Mouse (Mus musculus): ENCODE results near the gene Olfr1230. TPM values are rescaled to one million over a fixed set of nuclear protein-coding genes. Genes with fewer than 3 reads are reported as not detected.

The Olfr1230 gene
- polyA plus RNA-seq (2016; fragmentation: Nextera tagmentation; extraction: Ambion mirVana): not detected in 2 replicates

DNA sequence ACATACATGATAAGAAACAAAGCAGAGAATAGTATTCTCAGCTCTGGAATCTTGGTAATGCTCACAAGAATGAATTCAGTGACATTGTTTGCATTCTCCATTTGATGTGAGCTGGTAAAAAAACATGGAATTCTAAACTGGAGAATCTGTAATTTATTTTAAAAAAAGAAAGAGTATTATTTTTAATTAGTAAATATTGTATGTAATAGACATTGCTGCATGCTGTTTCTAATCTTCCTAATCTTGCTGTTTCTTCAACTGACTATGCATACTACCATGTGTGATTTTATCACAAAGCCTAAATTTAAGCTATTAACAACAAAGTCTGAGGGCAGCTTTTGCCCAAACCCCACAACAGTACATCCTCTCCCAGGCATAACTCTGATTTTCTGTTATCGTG, at the start of gene Olfr1230:
Olfr1230 (minus strand) TSS at position 101 of the 400 bp plus-strand sequence.
- Histone ChIP-seq H3K36me3 (no peaks in the 10 kb centered on the region), H3K9me3 (no peaks in the 10 kb centered on the region), H3K4me1 (replicated peaks) (no peaks in the 10 kb centered on the region), H3K27me3 (ENCODE audit: insufficient read depth, poor library complexity, severe bottlenecking) (no peaks in the 10 kb centered on the region), H3K4me3 (no peak within 1 kb of the TSS), H3K27ac (no peak within 1 kb of the TSS)
- 88% methylated on average over 1 of the region's 1 CpGs for WGBS
- no peak for DNase-seq (ENCODE audit: low spot score)

DNA sequence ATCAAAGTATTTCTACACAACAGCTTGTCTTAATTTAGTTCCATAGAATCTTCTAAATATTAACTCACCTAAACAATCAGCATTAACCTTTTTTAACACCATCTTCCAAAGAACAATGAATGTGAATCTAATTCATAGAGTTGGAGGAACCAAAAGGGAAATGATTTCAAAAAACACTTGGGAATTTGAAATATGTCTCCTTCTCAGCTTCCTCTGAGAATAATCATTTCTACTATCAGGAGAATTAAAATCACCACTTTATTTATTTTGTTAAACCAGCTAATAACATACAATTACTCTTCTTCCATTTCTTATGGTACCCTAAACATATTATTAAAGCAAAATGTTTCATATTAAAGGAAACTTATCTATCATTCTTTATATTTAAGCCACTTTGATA, 45.2 kb upstream of the Olfr1230 start, which contains the start of gene Olfr1233:
Olfr1233 (minus strand) TSS at position 101 of the 400 bp plus-strand sequence.
- no peaks in the 10 kb centered on the region for H3K4me1 ChIP-seq (replicated peaks)
- DNase-seq (ENCODE audit: low spot score): no peak

DNA sequence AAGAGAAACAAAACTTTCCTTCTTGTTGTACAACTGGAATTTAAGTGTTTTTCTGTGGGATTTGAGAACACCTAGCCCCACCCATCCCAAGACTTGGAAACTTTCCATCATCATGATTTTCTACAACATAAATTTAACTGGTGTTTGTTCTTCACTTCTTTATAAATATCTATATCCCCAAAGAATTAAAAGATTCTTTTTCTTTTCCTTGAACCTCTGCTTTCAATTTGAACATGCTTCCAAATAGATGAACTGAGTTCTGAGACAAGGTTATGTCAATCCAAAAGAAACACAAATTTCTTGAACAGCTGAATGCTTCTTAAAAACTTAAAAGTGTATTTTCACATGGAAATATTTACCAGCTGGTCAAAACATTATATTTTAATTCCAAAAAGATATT, 32.5 kb upstream of the Olfr1230 start, which contains the start of gene Olfr1232:
Olfr1232 (minus strand) TSS at position 101 of the 400 bp plus-strand sequence.
- Histone ChIP-seq H3K9me3 (no peaks in the 10 kb centered on the region), H3K27ac (no peak within 1 kb of the TSS), H3K36me3 (no peaks in the 10 kb centered on the region), H3K27me3 (ENCODE audit: insufficient read depth, poor library complexity, severe bottlenecking) (no peaks in the 10 kb centered on the region), H3K4me1 (replicated peaks) (no peaks in the 10 kb centered on the region), H3K4me3 (no peak within 1 kb of the TSS)
- DNase-seq (ENCODE audit: low spot score): no peak

More for the DNA sequence above, 45.2 kb upstream of the Olfr1230 start, which contains the start of gene Olfr1233:
- Histone ChIP-seq H3K27me3 (ENCODE audit: insufficient read depth, poor library complexity, severe bottlenecking) (no peaks in the 10 kb centered on the region), H3K27ac (no peak within 1 kb of the TSS), H3K9me3 (no peaks in the 10 kb centered on the region), H3K36me3 (no peaks in the 10 kb centered on the region), H3K4me3 (no peak within 1 kb of the TSS)

DNA sequence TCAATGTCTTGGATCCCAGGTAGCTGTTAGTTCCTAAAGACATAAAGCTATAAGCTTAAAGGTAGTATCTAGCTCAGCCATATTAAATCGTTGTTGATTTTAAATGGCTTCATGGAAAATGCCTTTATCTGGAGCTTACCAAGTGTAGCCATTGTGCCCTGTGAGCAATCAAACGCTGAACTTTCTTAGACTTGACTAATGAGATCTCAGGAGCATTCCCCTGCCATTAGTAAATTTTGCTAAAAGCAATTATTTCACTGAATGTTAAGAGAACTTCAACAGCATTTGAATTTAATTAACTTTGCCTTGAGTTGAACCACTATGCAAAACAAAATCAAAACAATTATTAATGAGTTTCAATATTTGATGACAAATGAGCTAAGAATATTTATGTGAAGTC, 9.9 kb upstream of the Olfr1230 start, which contains the start of gene Olfr1231:
Olfr1231 (minus strand) TSS at position 101 of the 400 bp plus-strand sequence.
- 74% methylated on average over 2 of the region's 2 CpGs for WGBS

DNA sequence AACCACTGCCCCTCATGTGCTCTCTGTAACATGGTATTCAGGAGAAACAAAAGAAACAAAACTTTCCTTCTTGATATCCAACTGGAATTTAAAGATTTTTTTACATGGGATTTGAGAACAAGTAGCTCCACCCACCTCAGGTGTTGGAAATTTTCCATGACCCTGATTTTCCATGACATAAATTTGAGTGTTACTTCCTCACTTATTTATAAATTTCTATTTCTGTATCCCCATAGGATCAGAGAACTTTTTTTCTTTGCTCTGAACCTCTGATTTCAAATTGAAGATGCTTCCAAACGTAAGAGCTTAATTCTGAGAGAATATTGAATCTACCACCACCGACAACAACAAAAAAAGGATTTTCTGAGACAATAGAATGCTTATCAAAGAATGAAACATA, 9.2 kb downstream of the Olfr1230 start, which contains the start of gene Olfr1229:
Olfr1229 (minus strand) TSS at position 101 of the 400 bp plus-strand sequence.
- WGBS: 87% methylated on average over 2 of the region's 2 CpGs

More for the DNA sequence above, 9.9 kb upstream of the Olfr1230 start, which contains the start of gene Olfr1231:
- H3K4me3 ChIP-seq: no peak within 1 kb of the TSS
- DNase-seq (ENCODE audit: low spot score): no peak
- H3K27ac ChIP-seq: no peak within 1 kb of the TSS
- no peaks in the 10 kb centered on the region for H3K27me3 ChIP-seq (ENCODE audit: insufficient read depth, poor library complexity, severe bottlenecking)
- H3K4me1 ChIP-seq (replicated peaks): no peaks in the 10 kb centered on the region
- no peaks in the 10 kb centered on the region for H3K9me3 ChIP-seq
- H3K36me3 ChIP-seq: no peaks in the 10 kb centered on the region

DNA sequence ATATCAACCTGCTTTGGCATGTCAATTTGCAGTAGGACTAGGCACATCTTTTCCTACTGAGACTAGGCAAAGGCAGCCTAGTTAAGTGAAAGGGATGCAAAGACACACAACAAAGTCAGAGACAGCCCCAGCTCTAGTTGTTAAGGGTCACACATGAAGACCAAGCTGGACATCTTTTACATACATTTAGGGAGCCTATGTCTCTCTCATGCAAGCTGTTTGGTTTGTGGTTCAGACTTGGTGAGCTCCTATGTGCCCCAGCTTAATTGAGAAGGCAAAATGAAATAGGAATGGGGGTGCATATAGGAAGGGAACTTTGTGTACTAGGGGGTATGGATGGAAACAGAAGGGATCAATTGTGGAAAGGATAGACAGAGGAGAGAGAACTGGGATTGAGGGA, 43.1 kb downstream of the Olfr1230 start, which contains the start of gene Olfr1228:
Olfr1228 (minus strand) TSS at position 101 of the 400 bp plus-strand sequence.
- H3K36me3 ChIP-seq: no peaks in the 10 kb centered on the region
- no peaks in the 10 kb centered on the region for H3K27me3 ChIP-seq (ENCODE audit: insufficient read depth, poor library complexity, severe bottlenecking)
- H3K4me3 ChIP-seq: no peak within 1 kb of the TSS
- no peaks in the 10 kb centered on the region for H3K9me3 ChIP-seq
- H3K27ac ChIP-seq: no peak within 1 kb of the TSS
- no peaks in the 10 kb centered on the region for H3K4me1 ChIP-seq (replicated peaks)
- no peak for DNase-seq (ENCODE audit: low spot score)

More for the DNA sequence above, 9.2 kb downstream of the Olfr1230 start, which contains the start of gene Olfr1229:
- Histone ChIP-seq H3K4me3 (no peak within 1 kb of the TSS), H3K9me3 (no peaks in the 10 kb centered on the region), H3K27me3 (ENCODE audit: insufficient read depth, poor library complexity, severe bottlenecking) (no peaks in the 10 kb centered on the region), H3K27ac (no peak within 1 kb of the TSS), H3K4me1 (replicated peaks) (no peaks in the 10 kb centered on the region), H3K36me3 (no peaks in the 10 kb centered on the region)
- no peak for DNase-seq (ENCODE audit: low spot score)

Other genes with a start within 250 kb of the Olfr1230 start
- not detected in 2 replicates for gene Olfr1218, start 236.1 kb downstream of the Olfr1230 start, polyA plus RNA-seq (2016; fragmentation: Nextera tagmentation; extraction: Ambion mirVana)
- gene Olfr1219, start 213.8 kb downstream of the Olfr1230 start, polyA plus RNA-seq (2016; fragmentation: Nextera tagmentation; extraction: Ambion mirVana): not detected in 2 replicates
- gene Olfr1220, start 190.4 kb downstream of the Olfr1230 start, polyA plus RNA-seq (2016; fragmentation: Nextera tagmentation; extraction: Ambion mirVana): not detected in 2 replicates
- gene Olfr1221, start 180.0 kb downstream of the Olfr1230 start, polyA plus RNA-seq (2016; fragmentation: Nextera tagmentation; extraction: Ambion mirVana): not detected in 2 replicates
- not detected in 2 replicates for gene Olfr1222, start 164.2 kb downstream of the Olfr1230 start, polyA plus RNA-seq (2016; fragmentation: Nextera tagmentation; extraction: Ambion mirVana)
- gene Olfr1223, start 145.7 kb downstream of the Olfr1230 start, polyA plus RNA-seq (2016; fragmentation: Nextera tagmentation; extraction: Ambion mirVana): not detected in 2 replicates
- gene Olfr1224-ps1, start 133.2 kb downstream of the Olfr1230 start, polyA plus RNA-seq (2016; fragmentation: Nextera tagmentation; extraction: Ambion mirVana): not detected in 2 replicates
- gene Olfr1225, start 122.6 kb downstream of the Olfr1230 start, polyA plus RNA-seq (2016; fragmentation: Nextera tagmentation; extraction: Ambion mirVana): not detected in 2 replicates
- gene Olfr1226, start 97.2 kb downstream of the Olfr1230 start, polyA plus RNA-seq (2016; fragmentation: Nextera tagmentation; extraction: Ambion mirVana): not detected in 2 replicates
- not detected in 2 replicates for gene Olfr1228, start 43.2 kb downstream of the Olfr1230 start, polyA plus RNA-seq (2016; fragmentation: Nextera tagmentation; extraction: Ambion mirVana)
- not detected in 2 replicates for gene Olfr1229, start 9.3 kb downstream of the Olfr1230 start, polyA plus RNA-seq (2016; fragmentation: Nextera tagmentation; extraction: Ambion mirVana)
- gene Olfr1231, start 9.8 kb upstream of the Olfr1230 start, polyA plus RNA-seq (2016; fragmentation: Nextera tagmentation; extraction: Ambion mirVana): not detected in 2 replicates
- gene Olfr1232, start 32.4 kb upstream of the Olfr1230 start, polyA plus RNA-seq (2016; fragmentation: Nextera tagmentation; extraction: Ambion mirVana): not detected in 2 replicates
- gene Olfr1233, start 45.1 kb upstream of the Olfr1230 start, polyA plus RNA-seq (2016; fragmentation: Nextera tagmentation; extraction: Ambion mirVana): not detected in 2 replicates
- not detected in 2 replicates for gene Olfr1234, start 67.6 kb upstream of the Olfr1230 start, polyA plus RNA-seq (2016; fragmentation: Nextera tagmentation; extraction: Ambion mirVana)
- not detected in 2 replicates for gene Olfr1238, start 112.4 kb upstream of the Olfr1230 start, polyA plus RNA-seq (2016; fragmentation: Nextera tagmentation; extraction: Ambion mirVana)
- gene Olfr1239, start 123.1 kb upstream of the Olfr1230 start, polyA plus RNA-seq (2016; fragmentation: Nextera tagmentation; extraction: Ambion mirVana): not detected in 2 replicates
- not detected in 2 replicates for gene Olfr1240, start 145.7 kb upstream of the Olfr1230 start, polyA plus RNA-seq (2016; fragmentation: Nextera tagmentation; extraction: Ambion mirVana)
- not detected in 2 replicates for gene Olfr1241, start 189.9 kb upstream of the Olfr1230 start, polyA plus RNA-seq (2016; fragmentation: Nextera tagmentation; extraction: Ambion mirVana)
- not detected in 2 replicates for gene Olfr1242, start 201.1 kb upstream of the Olfr1230 start, polyA plus RNA-seq (2016; fragmentation: Nextera tagmentation; extraction: Ambion mirVana)
- not detected in 2 replicates for gene Olfr1243, start 234.2 kb upstream of the Olfr1230 start, polyA plus RNA-seq (2016; fragmentation: Nextera tagmentation; extraction: Ambion mirVana)